Mouse (Mus musculus) midbrain, embryonic 15.5 days (tissue): ENCODE results near the gene Bcl6. TPM values are rescaled to one million over a fixed set of nuclear protein-coding genes. Genes with fewer than 3 reads are reported as not detected.
A peak's percentile ranks its signal among the peaks of the same experiment; 100 is the strongest.

ENCODE experiments used
- ATAC-seq: fragments of 200-750 bp; cut with Nextera tagmentation; replicated peaks from 2 replicates; pipeline ENCODE4 v1.8.0; 2017; ENCODE audit warnings: moderate TSS enrichment
- H3K27ac ChIP-seq: fragments of 300-500 bp; sonication (generic); 2 replicates; pipeline ENCODE4 v1.5.1; 2015; ENCODE audit warnings: mild to moderate bottlenecking, inconsistent platforms
- H3K27me3 ChIP-seq: fragments of 300-500 bp; sonication (generic); replicated peaks from 2 replicates; pipeline ENCODE4 v1.6.1; 2015; ENCODE audit warnings: inconsistent platforms
- H3K36me3 ChIP-seq: fragments of 300-500 bp; sonication (generic); replicated peaks from 2 replicates; pipeline ENCODE4 v1.6.1; 2015; ENCODE audit warnings: inconsistent platforms
- H3K4me1 ChIP-seq: fragments of 300-500 bp; sonication (generic); 2 replicates; pipeline ENCODE4 v1.6.1; 2015; ENCODE audit warnings: inconsistent platforms
- H3K4me2 ChIP-seq: fragments of 300-500 bp; sonication (generic); 2 replicates; pipeline ENCODE4 v1.6.1; 2015; ENCODE audit warnings: inconsistent platforms, mild to moderate bottlenecking, moderate library complexity
- H3K4me3 ChIP-seq: fragments of 300-500 bp; sonication (generic); 2 replicates; pipeline ENCODE4 v1.5.1; 2015; ENCODE audit warnings: mild to moderate bottlenecking, inconsistent platforms
- H3K9ac ChIP-seq: fragments of 300-500 bp; sonication (generic); 2 replicates; pipeline ENCODE4 v1.6.1; 2015; ENCODE audit warnings: mild to moderate bottlenecking, inconsistent platforms
- H3K9me3 ChIP-seq: fragments of 300-500 bp; sonication (generic); 2 replicates; pipeline ENCODE4 v1.6.1; 2016; ENCODE audit warnings: inconsistent platforms
- WGBS: fragments of 180-500 bp; shearing (Covaris S2); methylation state at CpG from one replicate; pipeline ENCODE4 v1.1.7; 2015; ENCODE audit warnings: mixed read lengths; 5-methylcytosine and 5-hydroxymethylcytosine counted together
- polyA plus RNA-seq: library from polyadenylated mRNA; unstranded; fragments of >200 nt; fragmentation: Nextera tagmentation; extraction: Ambion mirVana; gene quantifications from 2 replicates; pipeline ENCODE4 v1.2.1, GENCODE M21; 2015

Bcl6 gene
- polyA plus RNA-seq, 1 experiment from 2014 or later = 0.57 TPM

DNA sequence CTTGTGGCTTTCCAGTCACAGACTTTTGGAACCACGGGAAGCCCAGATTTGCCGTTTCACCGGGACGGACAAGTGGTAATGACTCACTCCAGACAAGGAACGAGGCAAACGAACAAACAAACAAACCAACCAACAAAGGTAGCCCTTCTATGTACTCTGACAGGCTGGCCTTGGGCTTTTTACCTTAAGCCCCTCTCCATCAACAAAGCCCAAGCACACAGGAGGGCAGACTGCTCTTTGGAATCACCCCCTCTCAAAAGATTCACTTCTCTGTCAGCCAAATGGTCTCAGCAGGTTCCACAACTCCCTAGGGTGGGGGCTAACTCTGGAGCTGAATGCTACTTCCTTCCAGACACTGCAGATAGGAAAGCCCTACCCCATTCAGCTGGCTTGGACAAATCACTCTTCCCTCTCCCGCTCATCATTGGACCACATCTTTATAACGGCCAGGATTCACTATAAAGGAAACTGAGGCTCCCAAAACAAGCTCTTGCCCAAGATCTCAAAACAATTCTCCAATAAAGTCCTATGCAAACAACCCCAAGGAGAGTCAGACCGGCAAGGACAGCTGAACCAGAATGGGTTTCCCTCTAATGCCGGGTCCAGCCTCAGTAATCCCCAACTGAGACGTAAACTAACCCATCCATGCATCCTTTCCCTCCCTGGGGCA lies 8.3 kb downstream of the Bcl6 start:
- peak overlapping the region; percentile 43 for H3K9ac ChIP-seq
- ATAC-seq = no peak
- 6% methylated on average over 11 of the region's 11 CpGs for WGBS
- no peaks in the 10 kb centered on the region for H3K36me3 ChIP-seq
- peak overlapping the region; percentile 82 for H3K4me2 ChIP-seq
- H3K4me3 ChIP-seq = peak overlapping the region; percentile 38
- peaks cover 45% of the 10 kb centered on the region for H3K4me1 ChIP-seq
- no peak overlapping the region for H3K27ac ChIP-seq
- no peaks in the 10 kb centered on the region for H3K9me3 ChIP-seq
- peaks cover 47% of the 10 kb centered on the region for H3K27me3 ChIP-seq

DNA sequence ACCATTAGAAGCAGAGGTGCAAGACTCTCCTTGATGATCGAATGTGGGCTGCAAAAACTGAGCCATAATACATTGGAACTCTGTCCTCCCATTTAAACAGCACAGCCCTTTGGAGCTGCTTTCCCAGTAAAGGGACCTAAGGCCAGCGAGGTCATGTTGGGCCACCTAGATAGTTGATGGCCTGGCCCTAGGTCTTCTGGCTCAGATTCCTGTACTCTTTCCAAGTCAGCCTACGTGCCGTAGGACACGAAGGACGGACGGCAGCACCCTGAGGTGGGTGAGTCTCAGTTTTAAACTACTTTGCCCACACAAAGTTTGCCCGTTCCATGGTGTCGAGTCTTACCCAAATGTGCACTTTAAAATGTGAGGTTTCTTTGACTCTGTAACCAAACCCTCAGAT lies 9.2 kb downstream of the Bcl6 start:
- ATAC-seq = no peak
- H3K36me3 ChIP-seq = no peaks in the 10 kb centered on the region
- no peak overlapping the region for H3K4me2 ChIP-seq
- H3K27me3 ChIP-seq = peaks cover 39% of the 10 kb centered on the region
- H3K9ac ChIP-seq = no peak overlapping the region
- no peak overlapping the region for H3K4me3 ChIP-seq
- peaks cover 38% of the 10 kb centered on the region for H3K4me1 ChIP-seq
- 88% methylated on average over 9 of the region's 9 CpGs for WGBS
- H3K27ac ChIP-seq = no peak overlapping the region
- H3K9me3 ChIP-seq = no peaks in the 10 kb centered on the region

DNA sequence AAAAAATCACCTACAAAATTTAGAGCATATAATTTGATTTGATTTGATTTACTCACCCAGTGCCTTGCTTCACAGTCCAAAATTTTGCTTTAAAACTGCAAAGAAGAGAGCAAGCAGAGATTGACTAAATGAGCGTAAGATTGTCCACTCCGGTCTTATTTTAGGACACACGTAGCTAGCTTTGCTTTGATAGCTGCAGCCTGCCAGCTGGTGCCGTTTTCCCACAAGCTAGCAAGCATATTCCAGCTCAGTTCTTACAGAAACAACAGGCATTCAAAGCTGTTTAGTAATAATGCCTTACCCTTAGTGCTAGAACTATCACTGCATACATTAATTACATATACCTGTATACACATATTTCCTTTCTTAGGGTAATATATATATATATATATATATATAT lies 10.2 kb downstream of the Bcl6 start:
- no peak for ATAC-seq
- Histone ChIP-seq H3K9me3 (no peaks in the 10 kb centered on the region), H3K4me3 (no peak overlapping the region), H3K4me2 (no peak overlapping the region), H3K4me1 (peaks cover 30% of the 10 kb centered on the region), H3K36me3 (no peaks in the 10 kb centered on the region), H3K27me3 (peaks cover 33% of the 10 kb centered on the region), H3K9ac (no peak overlapping the region), H3K27ac (no peak overlapping the region)
- WGBS = 84% methylated on average over 4 of the region's 4 CpGs

DNA sequence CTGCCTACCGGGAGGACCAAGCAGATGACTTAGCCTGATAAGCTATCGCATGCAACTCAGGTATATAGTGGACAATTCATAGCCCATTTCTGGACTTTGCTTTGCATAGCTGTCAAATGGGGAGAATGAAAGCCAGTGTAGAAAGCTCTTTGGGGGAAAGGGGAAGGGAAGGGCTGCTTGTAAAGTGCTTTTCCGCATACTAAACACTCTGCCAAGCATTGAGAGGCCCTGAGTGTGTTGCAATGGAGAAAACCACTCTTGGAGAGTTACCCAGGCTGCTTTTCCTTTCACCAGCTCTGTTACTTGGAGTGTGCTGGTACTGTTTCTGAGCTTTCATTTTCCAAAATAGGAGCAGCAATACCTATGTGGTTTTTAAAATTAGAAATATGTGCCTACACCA lies 10.9 kb downstream of the Bcl6 start:
- Histone ChIP-seq H3K36me3 (no peaks in the 10 kb centered on the region), H3K9me3 (no peaks in the 10 kb centered on the region), H3K27ac (no peak overlapping the region), H3K9ac (no peak overlapping the region), H3K27me3 (peaks cover 33% of the 10 kb centered on the region), H3K4me2 (no peak overlapping the region), H3K4me3 (no peak overlapping the region), H3K4me1 (peaks cover 22% of the 10 kb centered on the region)
- ATAC-seq = no peak
- WGBS = 81% methylated on average over 3 of the region's 3 CpGs

DNA sequence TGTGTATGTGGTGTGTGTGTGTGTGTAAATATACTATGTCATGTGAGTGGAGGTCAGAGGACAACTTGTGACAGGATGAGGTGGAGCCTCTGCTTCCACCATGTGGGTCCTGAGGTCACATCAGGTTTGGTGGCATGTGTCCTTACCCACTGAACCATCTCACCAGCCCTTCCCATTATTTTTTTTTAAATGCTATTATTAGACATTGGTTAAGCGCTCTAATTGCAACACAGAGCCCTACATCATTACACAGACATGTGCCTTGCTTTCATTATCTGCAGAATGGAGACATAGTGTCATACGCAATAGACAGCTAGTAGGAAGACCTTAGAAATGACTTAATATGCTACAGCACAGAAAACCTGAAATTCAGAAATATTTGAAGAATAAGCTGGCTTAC lies 12.5 kb downstream of the Bcl6 start:
- Histone ChIP-seq H3K27me3 (peaks cover 24% of the 10 kb centered on the region), H3K4me2 (no peak overlapping the region), H3K9me3 (no peaks in the 10 kb centered on the region), H3K4me3 (no peak overlapping the region), H3K4me1 (peaks cover 11% of the 10 kb centered on the region), H3K27ac (no peak overlapping the region), H3K9ac (no peak overlapping the region), H3K36me3 (no peaks in the 10 kb centered on the region)
- ATAC-seq = no peak
- WGBS = 99% methylated on average over 2 of the region's 2 CpGs

GRCm38 (mm10) chr16:23973635-23974367 lies 14.9 kb downstream of the Bcl6 start:
- H3K27me3 ChIP-seq = no peaks in the 10 kb centered on the region
- H3K9me3 ChIP-seq = no peaks in the 10 kb centered on the region
- no peak overlapping the region for H3K4me3 ChIP-seq
- no peak overlapping the region for H3K4me2 ChIP-seq
- no peak for ATAC-seq
- no peaks in the 10 kb centered on the region for H3K36me3 ChIP-seq
- WGBS = 87% methylated on average over 9 of the region's 9 CpGs
- H3K4me1 ChIP-seq = no peaks in the 10 kb centered on the region
- no peak overlapping the region for H3K9ac ChIP-seq
- no peak overlapping the region for H3K27ac ChIP-seq

GRCm38 (mm10) chr16:23972901-23973300 lies 15.8 kb downstream of the Bcl6 start:
- ATAC-seq = no peak
- Histone ChIP-seq H3K9ac (no peak overlapping the region), H3K4me2 (no peak overlapping the region), H3K4me3 (no peak overlapping the region), H3K27me3 (no peaks in the 10 kb centered on the region), H3K9me3 (no peaks in the 10 kb centered on the region), H3K36me3 (no peaks in the 10 kb centered on the region), H3K27ac (no peak overlapping the region), H3K4me1 (no peaks in the 10 kb centered on the region)
- 79% methylated on average over 11 of the region's 11 CpGs for WGBS

GRCm38 (mm10) chr16:23972126-23972740 lies 16.4 kb downstream of the Bcl6 start:
- Histone ChIP-seq H3K27ac (no peak overlapping the region), H3K4me3 (no peak overlapping the region), H3K9me3 (no peaks in the 10 kb centered on the region), H3K36me3 (no peaks in the 10 kb centered on the region), H3K4me2 (no peak overlapping the region), H3K9ac (no peak overlapping the region), H3K4me1 (no peaks in the 10 kb centered on the region), H3K27me3 (no peaks in the 10 kb centered on the region)
- ATAC-seq = no peak
- WGBS = 80% methylated on average over 20 of the region's 20 CpGs

- Histone ChIP-seq H3K9ac (no peak overlapping the region), H3K27ac (no peak overlapping the region), H3K4me3 (no peak overlapping the region), H3K36me3 (no peaks in the 10 kb centered on the region), H3K4me2 (no peak overlapping the region), H3K9me3 (no peaks in the 10 kb centered on the region), H3K27me3 (no peaks in the 10 kb centered on the region), H3K4me1 (no peaks in the 10 kb centered on the region)
- 83% methylated on average over 14 of the region's 14 CpGs for WGBS
- no peak for ATAC-seq
Measured at GRCm38 (mm10) chr16:23969919-23970318, 18.7 kb downstream of the Bcl6 start.

- Histone ChIP-seq H3K4me2 (no peak overlapping the region), H3K9me3 (no peaks in the 10 kb centered on the region), H3K4me1 (peaks cover 9% of the 10 kb centered on the region), H3K9ac (no peak overlapping the region), H3K36me3 (no peaks in the 10 kb centered on the region), H3K27ac (no peak overlapping the region), H3K4me3 (no peak overlapping the region), H3K27me3 (no peaks in the 10 kb centered on the region)
- no peak for ATAC-seq
- WGBS = 67% methylated on average over 4 of the region's 4 CpGs
Measured at GRCm38 (mm10) chr16:23968888-23969287, 19.8 kb downstream of the Bcl6 start.

DNA sequence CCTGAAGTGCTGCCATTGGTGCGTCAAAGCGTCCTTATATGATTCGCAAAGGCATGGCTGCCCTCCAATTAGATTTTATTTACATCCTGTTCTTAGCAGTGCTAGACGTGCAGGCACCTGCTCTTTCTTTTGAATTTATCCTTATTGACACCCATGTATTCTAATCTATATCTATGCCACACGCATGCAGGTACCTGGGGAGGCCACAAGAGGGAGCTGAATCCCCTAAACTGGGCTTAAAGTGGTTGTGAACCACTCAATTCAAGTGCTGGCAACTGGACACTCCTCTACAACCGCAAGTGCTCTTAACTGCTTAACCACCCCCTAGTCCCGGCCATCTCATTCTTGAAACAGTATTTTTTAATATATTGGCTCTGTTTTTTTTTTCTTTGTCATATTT lies 21.4 kb downstream of the Bcl6 start:
- no peaks in the 10 kb centered on the region for H3K36me3 ChIP-seq
- no peak overlapping the region for H3K4me3 ChIP-seq
- no peaks in the 10 kb centered on the region for H3K9me3 ChIP-seq
- H3K4me2 ChIP-seq = no peak overlapping the region
- WGBS = 82% methylated on average over 7 of the region's 7 CpGs
- no peak overlapping the region for H3K27ac ChIP-seq
- peaks cover 12% of the 10 kb centered on the region for H3K4me1 ChIP-seq
- H3K27me3 ChIP-seq = no peaks in the 10 kb centered on the region
- no peak overlapping the region for H3K9ac ChIP-seq
- ATAC-seq = no peak

GRCm38 (mm10) chr16:23966066-23966465 lies 22.6 kb downstream of the Bcl6 start:
- Histone ChIP-seq H3K4me3 (no peak overlapping the region), H3K9ac (no peak overlapping the region), H3K36me3 (no peaks in the 10 kb centered on the region), H3K27me3 (no peaks in the 10 kb centered on the region), H3K4me1 (peaks cover 12% of the 10 kb centered on the region), H3K4me2 (no peak overlapping the region), H3K27ac (no peak overlapping the region), H3K9me3 (no peaks in the 10 kb centered on the region)
- ATAC-seq = no peak
- WGBS = 92% methylated on average over 14 of the region's 14 CpGs
